Mouse (Mus musculus): ENCODE data around the gene Hist2h2ab. TPM values are rescaled to one million over a fixed set of nuclear protein-coding genes. Genes with fewer than 3 reads are reported as not detected.
A peak's percentile ranks its signal among the peaks of the same experiment; 100 is the strongest.
"Not testable (repeated sequence)": the region's sequence is repeated elsewhere in the genome, so short reads cannot be mapped to it uniquely, and the experiment has no call there.

Gene Hist2h2ab
- polyA plus RNA-seq, 1 experiment: 3.0 TPM

GRCm38 (mm10) chr3:96245003-96245886, 25.6 kb downstream of the Hist2h2ab start, which contains the start of gene Hist2h2aa1:
Gene Hist2h2aa1 (plus strand): TSS chr3:96245497.
- H3K27me3 ChIP-seq (ENCODE audit: control insufficient read depth, insufficient read depth, low read length); H3K4me1 ChIP-seq (ENCODE audit: control insufficient read depth, insufficient read depth, insufficient read length); H3K36me3 ChIP-seq (ENCODE audit: control insufficient read depth, insufficient read depth, low read length): not testable (repeated sequence)
- Histone ChIP-seq H3K27ac (ENCODE audit: insufficient read depth, low read length) (peak within 1 kb of the TSS; percentile 98), H3K4me3 (ENCODE audit: extremely low read depth, insufficient read depth, insufficient read length) (peak within 1 kb of the TSS; percentile 72)
- peak; percentile 65 to 79 for DNase-seq (ENCODE audit: low read depth in 1 of 2, low spot score in 2 of 2)
- peak; percentile 77 for TF ChIP-seq POLR2A (IDR thresholded peaks at IDR 0.05; ENCODE audit: low read depth, low read length)
- WGBS: under 1% methylated on average over 37 of the region's 88 CpGs

GRCm38 (mm10) chr3:96246018-96246417, 26.4 kb downstream of the Hist2h2ab start:
- DNase-seq (ENCODE audit: low read depth in 1 of 2, low spot score in 2 of 2); H3K27me3 ChIP-seq (ENCODE audit: control insufficient read depth, insufficient read depth, low read length); H3K4me1 ChIP-seq (ENCODE audit: control insufficient read depth, insufficient read depth, insufficient read length); H3K36me3 ChIP-seq (ENCODE audit: control insufficient read depth, insufficient read depth, low read length): not testable (repeated sequence)
- Histone ChIP-seq H3K4me3 (ENCODE audit: extremely low read depth, insufficient read depth, insufficient read length) (peak overlapping the region; percentile 60; the same call in 1 of the 2 replicates), H3K27ac (ENCODE audit: insufficient read depth, low read length) (peak overlapping the region; percentile 89)
- WGBS: under 1% methylated on average over 11 of the region's 21 CpGs

GRCm38 (mm10) chr3:96246427-96246856, 26.8 kb downstream of the Hist2h2ab start, which contains the start of gene Hist2h3c1:
Gene Hist2h3c1 (plus strand): TSS chr3:96246685.
- not testable (repeated sequence) for H3K36me3 ChIP-seq (ENCODE audit: control insufficient read depth, insufficient read depth, low read length); H3K27me3 ChIP-seq (ENCODE audit: control insufficient read depth, insufficient read depth, low read length); H3K4me1 ChIP-seq (ENCODE audit: control insufficient read depth, insufficient read depth, insufficient read length); DNase-seq (ENCODE audit: low read depth in 1 of 2, low spot score in 2 of 2)
- H3K27ac ChIP-seq (ENCODE audit: insufficient read depth, low read length): peak within 1 kb of the TSS; percentile 89
- WGBS: 0% methylated on average over 10 of the region's 47 CpGs
- H3K4me3 ChIP-seq (ENCODE audit: extremely low read depth, insufficient read depth, insufficient read length): peak within 1 kb of the TSS; percentile 60; the same call in 1 of the 2 replicates

GRCm38 (mm10) chr3:96247356-96248140, 27.9 kb downstream of the Hist2h2ab start:
- H3K4me3 ChIP-seq (ENCODE audit: extremely low read depth, insufficient read depth, insufficient read length): no peak overlapping the region; the same call in 1 of the 2 replicates
- H3K4me1 ChIP-seq (ENCODE audit: control insufficient read depth, insufficient read depth, insufficient read length): peaks cover 7% of the 10 kb centered on the region; the same call in 1 of the 2 replicates
- no peaks in the 10 kb centered on the region for H3K36me3 ChIP-seq (ENCODE audit: control insufficient read depth, insufficient read depth, low read length)
- 19% methylated on average over 11 of the region's 11 CpGs for WGBS
- TF ChIP-seq CTCF (IDR thresholded peaks at IDR 0.05; ENCODE audit: extremely low read depth, insufficient read depth, insufficient read length, insufficient replicate concordance): no peak
- no peak for TF ChIP-seq POLR2A (IDR thresholded peaks at IDR 0.05; ENCODE audit: low read depth, low read length)
- H3K27ac ChIP-seq (ENCODE audit: insufficient read depth, low read length): no peak overlapping the region
- no peaks in the 10 kb centered on the region for H3K27me3 ChIP-seq (ENCODE audit: control insufficient read depth, insufficient read depth, low read length)
- DNase-seq (ENCODE audit: low read depth in 1 of 2, low spot score in 2 of 2): no peak

DNA sequence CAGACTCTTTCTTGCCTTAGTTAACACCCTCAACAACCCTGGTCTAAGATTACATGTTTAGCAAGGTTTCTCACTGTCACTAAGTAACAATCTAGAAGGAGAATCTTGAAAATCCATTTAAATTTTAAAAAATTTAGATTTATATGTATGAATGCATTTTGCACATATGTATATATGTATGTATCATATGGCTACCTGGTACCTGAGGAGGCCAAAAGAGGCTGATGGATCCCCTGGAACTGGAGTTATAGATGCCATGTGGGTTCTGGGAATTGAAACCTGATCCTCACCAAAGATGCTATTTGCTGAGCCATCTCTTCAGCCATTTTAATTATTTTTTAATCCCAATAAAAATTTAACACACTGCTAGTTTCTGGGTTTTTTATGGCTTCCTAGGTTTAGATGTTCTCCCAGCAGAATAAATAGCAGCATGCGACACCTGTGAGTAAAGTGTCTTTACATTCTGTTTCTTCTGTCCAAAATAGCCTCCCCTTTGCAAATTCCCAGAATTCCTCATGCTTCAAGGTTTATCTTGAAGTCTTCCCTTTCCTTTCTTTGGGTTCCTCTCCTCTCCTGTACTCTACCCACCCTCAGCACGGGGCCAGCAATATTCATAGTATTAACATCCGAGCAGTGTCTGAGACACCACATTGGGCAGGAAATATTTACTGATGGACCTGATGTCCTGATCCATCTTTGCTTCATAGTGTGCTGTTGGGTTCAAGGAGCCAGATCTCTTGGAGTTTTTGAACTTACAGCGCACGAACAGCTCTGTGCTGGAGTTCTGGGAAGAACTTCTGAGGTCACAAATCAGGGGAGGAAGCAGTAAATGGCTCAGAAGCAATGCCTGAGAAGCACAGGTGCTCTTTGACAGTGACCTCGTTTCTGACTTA, 28.7 kb downstream of the Hist2h2ab start:
- no peaks in the 10 kb centered on the region for H3K36me3 ChIP-seq (ENCODE audit: control insufficient read depth, insufficient read depth, low read length)
- no peak overlapping the region; the same call in 1 of the 2 replicates for H3K4me3 ChIP-seq (ENCODE audit: extremely low read depth, insufficient read depth, insufficient read length)
- TF ChIP-seq CTCF (IDR thresholded peaks at IDR 0.05; ENCODE audit: extremely low read depth, insufficient read depth, insufficient read length, insufficient replicate concordance) (no peak), POLR2A (IDR thresholded peaks at IDR 0.05; ENCODE audit: low read depth, low read length) (no peak)
- no peaks in the 10 kb centered on the region for H3K27me3 ChIP-seq (ENCODE audit: control insufficient read depth, insufficient read depth, low read length)
- no peak for DNase-seq (ENCODE audit: low read depth in 1 of 2, low spot score in 2 of 2)
- H3K4me1 ChIP-seq (ENCODE audit: control insufficient read depth, insufficient read depth, insufficient read length): peaks cover 7% of the 10 kb centered on the region; the same call in 1 of the 2 replicates
- WGBS: 68% methylated on average over 6 of the region's 6 CpGs
- no peak overlapping the region for H3K27ac ChIP-seq (ENCODE audit: insufficient read depth, low read length)

- Histone ChIP-seq H3K4me3 (ENCODE audit: extremely low read depth, insufficient read depth, insufficient read length) (no peak overlapping the region), H3K4me1 (ENCODE audit: control insufficient read depth, insufficient read depth, insufficient read length) (peaks cover 4% of the 10 kb centered on the region; the same call in 1 of the 2 replicates), H3K27ac (ENCODE audit: insufficient read depth, low read length) (no peak overlapping the region), H3K27me3 (ENCODE audit: control insufficient read depth, insufficient read depth, low read length) (no peaks in the 10 kb centered on the region), H3K36me3 (ENCODE audit: control insufficient read depth, insufficient read depth, low read length) (no peaks in the 10 kb centered on the region)
- 88% methylated on average over 4 of the region's 4 CpGs for WGBS
- TF ChIP-seq CTCF (IDR thresholded peaks at IDR 0.05; ENCODE audit: extremely low read depth, insufficient read depth, insufficient read length, insufficient replicate concordance): no peak
- TF ChIP-seq POLR2A (IDR thresholded peaks at IDR 0.05; ENCODE audit: low read depth, low read length): no peak
- DNase-seq (ENCODE audit: low read depth in 1 of 2, low spot score in 2 of 2): no peak
Observed at GRCm38 (mm10) chr3:96249034-96249345, 29.3 kb downstream of the Hist2h2ab start.

Measured in spleen, adult 2 months (tissue).